ENCODE assay signal across 25 mouse cellular contexts in the genomic region with DNA sequence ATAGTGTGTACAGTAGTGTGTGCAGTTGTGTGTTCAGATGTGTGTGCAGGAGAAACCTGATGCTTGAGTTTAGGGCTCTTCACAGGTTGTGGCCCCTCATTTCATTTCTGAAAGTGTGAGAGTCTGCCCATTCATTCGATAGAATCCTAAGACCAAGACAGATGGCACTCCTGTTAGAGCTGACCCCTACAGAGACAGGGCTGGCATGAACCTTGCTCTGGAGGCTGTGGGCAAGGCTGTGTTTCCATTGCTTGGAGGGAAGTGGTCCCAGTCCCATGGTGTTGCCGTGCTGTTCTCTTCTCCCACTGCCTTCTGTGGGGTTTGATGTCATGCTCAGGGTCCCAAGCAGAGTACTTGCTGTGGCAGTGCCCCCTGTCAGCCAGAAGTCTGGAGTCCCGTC. TPM values are rescaled to one million over a fixed set of nuclear protein-coding genes. Genes with fewer than 3 reads are reported as not detected.
A peak's percentile ranks its signal among the peaks of the same experiment; 100 is the strongest.
DNase-seq lines count a peak whose midpoint lies in the region; ATAC-seq and TF ChIP-seq lines count a peak whose summit lies in the region.
"Had no signal": no experiment of that assay in that cellular context is flagged by ENCODE, and none has a peak within 500 bp of the region (broad histone marks: within the 10 kb centered on the region; RNA-seq: fewer than 3 reads in every experiment).

No protein-coding gene starts in this region.

- 0 out of 2 replicates have a peak overlapping the region, but pooled peaks have one; percentile 60 for H3K27ac ChIP-seq in heart, embryonic 10.5 days
- H3K27ac ChIP-seq in heart, embryonic 11.5 days (ENCODE audit: low read depth, low read length), result no peak overlapping the region
- H3K27ac ChIP-seq in intestine, postnatal 0 days (ENCODE audit: low read depth, low read length), result no peak overlapping the region
- H3K27ac ChIP-seq: layer of hippocampus, adult 2 months; limb, embryonic 13.5 days; liver, embryonic 12.5 days; midbrain, embryonic 13.5 days; stomach, postnatal 0 days had no signal

- DNase-seq in heart, embryonic 10.5 days (ENCODE audit: low spot score), result no peak
- DNase-seq in cerebellum, postnatal 10 days, result peak; percentile 68 to 82
- DNase-seq in retina, postnatal 1 day, result no peak
- DNase-seq: adrenal gland, postnatal 25 days; gastrocnemius, postnatal 10 days; heart, adult 18-20 months; heart, postnatal 10 days; kidney, adult 9 months; kidney, postnatal 14 days; lung, adult 18-20 months; lung, postnatal 10 days; right cerebral cortex, postnatal 14 days; thymus, adult 2 months; thymus, postnatal 4 days had no signal

- no peak overlapping the region for H3K9ac ChIP-seq in heart, embryonic 11.5 days (ENCODE audit: low read depth, low read length)
- H3K9ac ChIP-seq in intestine, postnatal 0 days (ENCODE audit: low read depth, low read length), result no peak overlapping the region
- H3K9ac ChIP-seq: limb, embryonic 13.5 days; liver, embryonic 12.5 days; midbrain, embryonic 13.5 days had no signal

- H3K36me3 ChIP-seq in heart, embryonic 10.5 days, result peaks cover 7% of the 10 kb centered on the region
- H3K36me3 ChIP-seq in heart, embryonic 11.5 days (ENCODE audit: control insufficient read depth, insufficient read depth, low read length), result no peaks in the 10 kb centered on the region
- no peaks in the 10 kb centered on the region for H3K36me3 ChIP-seq in megakaryocyte, embryonic 14.5 days (replicated peaks; ENCODE audit: low read length)
- no peaks in the 10 kb centered on the region for H3K36me3 ChIP-seq in intestine, postnatal 0 days (ENCODE audit: control insufficient read depth, insufficient read depth)
- H3K36me3 ChIP-seq: midbrain, embryonic 13.5 days had no signal

- no peak for TF ChIP-seq CTCF in intestine, postnatal 0 days (IDR thresholded peaks at IDR 0.05; ENCODE audit: low read depth)

- 69% methylated on average over 3 of the region's 3 CpGs for whole genome bisulfite sequencing in heart, embryonic 10.5 days
- 64% methylated on average over 3 of the region's 3 CpGs for WGBS in heart, embryonic 11.5 days (ENCODE audit: insufficient replicate concordance)
- 75% methylated on average over 3 of the region's 3 CpGs for WGBS in intestine, postnatal 0 days

- H3K27me3 ChIP-seq in heart, embryonic 10.5 days (ENCODE audit: insufficient read depth, poor library complexity, severe bottlenecking), result no peaks in the 10 kb centered on the region
- no peaks in the 10 kb centered on the region for H3K27me3 ChIP-seq in heart, embryonic 11.5 days (ENCODE audit: control insufficient read depth, insufficient read depth, low read length)
- H3K27me3 ChIP-seq in megakaryocyte, embryonic 14.5 days (replicated peaks), result peaks cover 29% of the 10 kb centered on the region
- H3K27me3 ChIP-seq in intestine, postnatal 0 days (replicated peaks; ENCODE audit: control insufficient read depth, insufficient read depth, low read length), result no peaks in the 10 kb centered on the region
- H3K27me3 ChIP-seq: limb, embryonic 13.5 days; liver, embryonic 12.5 days; midbrain, embryonic 13.5 days had no signal

- peaks cover 53% of the 10 kb centered on the region for H3K4me1 ChIP-seq in heart, embryonic 10.5 days
- peaks cover 20% of the 10 kb centered on the region for H3K4me1 ChIP-seq in heart, embryonic 11.5 days (ENCODE audit: control insufficient read depth, insufficient read depth, low read length)
- H3K4me1 ChIP-seq in megakaryocyte, embryonic 14.5 days, result peaks cover 9% of the 10 kb centered on the region; the same call in 1 of the 2 replicates
- H3K4me1 ChIP-seq in intestine, postnatal 0 days (replicated peaks; ENCODE audit: control insufficient read depth, insufficient read depth, low read length), result no peaks in the 10 kb centered on the region

- H3K4me2 ChIP-seq in heart, embryonic 11.5 days, result no peak overlapping the region
- no peak overlapping the region for H3K4me2 ChIP-seq in intestine, postnatal 0 days (replicated peaks; ENCODE audit: low read depth)
- H3K4me2 ChIP-seq: limb, embryonic 13.5 days; liver, embryonic 12.5 days; midbrain, embryonic 13.5 days had no signal

- ATAC-seq in heart, embryonic 11.5 days (replicated peaks; ENCODE audit: insufficient number of reproducible peaks, low FRiP score, low TSS enrichment), result no peak
- no peak for ATAC-seq in megakaryocyte, adult 5-6 weeks (ENCODE audit: poor library complexity, severe bottlenecking)
- no peak for ATAC-seq in intestine, postnatal 0 days
- ATAC-seq: CD4-positive, CD25-positive, alpha-beta regulatory T cell, adult 4 months; forebrain, embryonic 16.5 days; midbrain, embryonic 13.5 days had no signal

- H3K9me3 ChIP-seq in heart, embryonic 10.5 days, result no peaks in the 10 kb centered on the region
- no peaks in the 10 kb centered on the region for H3K9me3 ChIP-seq in heart, embryonic 11.5 days (replicated peaks; ENCODE audit: control insufficient read depth, low read length)
- H3K9me3 ChIP-seq in megakaryocyte, embryonic 14.5 days, result no peaks in the 10 kb centered on the region
- no peaks in the 10 kb centered on the region for H3K9me3 ChIP-seq in intestine, postnatal 0 days (ENCODE audit: control insufficient read depth)
- H3K9me3 ChIP-seq: limb, embryonic 13.5 days; liver, embryonic 12.5 days; midbrain, embryonic 13.5 days had no signal

- H3K4me3 ChIP-seq in heart, embryonic 10.5 days, result no peak overlapping the region
- no peak overlapping the region for H3K4me3 ChIP-seq in heart, embryonic 11.5 days (ENCODE audit: low read depth, low read length)
- H3K4me3 ChIP-seq in megakaryocyte, embryonic 14.5 days (replicated peaks), result peak overlapping the region; percentile 34
- H3K4me3 ChIP-seq in intestine, postnatal 0 days (ENCODE audit: low read depth, low read length), result no peak overlapping the region
- H3K4me3 ChIP-seq: layer of hippocampus, adult 2 months; limb, embryonic 13.5 days; liver, embryonic 12.5 days; midbrain, embryonic 13.5 days had no signal

RNA-seq across cellular contexts. Expression of a gene that starts 57.7 kb away (rescaled TPM):
- 7.2 and 8.6 TPM in 2 replicates for polyA plus RNA-seq in heart, embryonic 10.5 days (2016; fragmentation: Nextera tagmentation; extraction: Ambion mirVana)
- 10.0 and 12.5 TPM in 2 replicates for polyA plus RNA-seq in heart, embryonic 11.5 days (2014; fragmentation: Nextera tagmentation; extraction: Ambion mirVana)
- polyA plus RNA-seq in megakaryocyte, embryonic 14.5 days (2012; ENCODE audit: insufficient read depth, low replicate concordance), result 0.77 TPM in 1 of 2 replicates, not detected in the other
- 13.3 and 16.1 TPM in 2 replicates for total RNA-seq in megakaryocyte, adult 5-6 weeks (2015)
- 20.7 and 26.0 TPM in 2 replicates for total RNA-seq in megakaryocyte, adult 5-6 weeks (2017)
- 3.3 and 4.4 TPM in 2 replicates for polyA plus RNA-seq in intestine, postnatal 0 days (2015; fragmentation: Nextera tagmentation; extraction: Ambion mirVana)

Comparison
In these comparisons a context has a peak if more than half of its experiments do, and no peak if none do; other contexts are left out.
1. DNase-seq: peak in cerebellum, postnatal 10 days (2 of 2); none in heart, embryonic 10.5 days (single experiment) and retina, postnatal 1 day (single experiment).